Mouse (Mus musculus): ENCODE data around the gene Colgalt1.

Colgalt1 gene

DNA sequence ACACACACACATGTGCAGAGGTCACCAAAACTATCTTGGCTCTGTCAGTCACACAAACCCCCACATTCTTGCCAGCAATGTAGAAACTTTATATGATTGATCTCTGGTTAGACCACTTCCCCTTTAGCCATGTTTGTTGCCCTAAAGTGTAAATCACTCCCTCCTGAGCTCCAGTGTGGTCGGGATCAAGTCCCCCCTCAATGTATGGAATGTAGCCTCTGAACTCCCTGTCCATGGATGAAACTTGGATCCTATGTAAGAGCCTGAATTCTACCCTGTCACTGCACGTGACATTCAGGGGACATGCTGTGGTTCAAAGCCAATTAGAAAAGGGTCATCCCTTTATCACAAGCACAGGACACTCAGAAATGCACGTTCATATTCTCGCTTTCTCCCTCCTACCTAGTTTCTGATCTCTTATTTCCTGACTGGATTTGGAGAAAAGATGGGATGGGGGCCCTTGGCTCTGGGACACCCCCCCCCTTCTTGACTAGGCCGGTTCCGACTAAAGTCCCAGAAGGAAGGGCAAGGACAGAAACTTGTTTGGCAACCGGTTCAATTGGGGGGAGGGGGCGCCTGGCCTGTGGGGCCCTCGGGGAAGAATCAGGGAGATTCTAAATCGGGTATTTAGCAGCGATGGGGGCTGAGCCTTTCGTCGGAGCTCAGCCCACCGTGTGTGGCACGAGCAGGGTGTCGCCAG lies 17.7 kb downstream of the Colgalt1 start:
- DNase-seq (ENCODE audit: low spot score in 2 of 2), result no peak

DNA sequence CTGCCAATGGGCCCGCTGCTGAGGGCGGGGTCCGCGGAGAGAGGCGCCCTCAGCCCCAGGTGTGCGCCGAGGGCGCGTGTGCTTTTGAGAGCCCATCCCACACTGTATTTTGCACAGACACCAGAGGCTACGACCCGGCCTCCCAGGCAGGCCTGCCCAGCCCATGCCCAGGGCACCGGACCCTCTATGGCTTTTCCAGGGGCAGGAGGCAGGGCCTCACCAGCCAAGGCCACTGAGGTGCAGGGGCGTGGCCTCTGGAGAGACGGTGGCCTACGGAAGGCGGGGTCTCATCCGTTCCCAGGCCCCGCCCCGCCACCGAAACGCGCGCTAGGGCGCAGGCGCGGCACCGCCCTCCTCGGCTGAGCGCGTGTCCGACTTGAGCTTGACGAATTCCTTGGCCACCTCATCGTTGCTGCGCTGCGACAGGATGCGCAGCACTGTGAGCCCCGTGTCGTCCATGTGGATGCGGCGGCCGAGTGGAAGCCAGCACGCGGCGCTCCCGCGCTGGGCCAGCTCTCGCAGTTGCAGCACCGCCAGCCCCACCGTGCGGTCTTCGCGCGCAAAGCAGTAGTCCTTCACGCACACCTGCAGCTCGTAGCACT lies 18.4 kb downstream of the Colgalt1 start:
- peak; percentile 84 to 92 for DNase-seq (ENCODE audit: low spot score in 2 of 2)

DNA sequence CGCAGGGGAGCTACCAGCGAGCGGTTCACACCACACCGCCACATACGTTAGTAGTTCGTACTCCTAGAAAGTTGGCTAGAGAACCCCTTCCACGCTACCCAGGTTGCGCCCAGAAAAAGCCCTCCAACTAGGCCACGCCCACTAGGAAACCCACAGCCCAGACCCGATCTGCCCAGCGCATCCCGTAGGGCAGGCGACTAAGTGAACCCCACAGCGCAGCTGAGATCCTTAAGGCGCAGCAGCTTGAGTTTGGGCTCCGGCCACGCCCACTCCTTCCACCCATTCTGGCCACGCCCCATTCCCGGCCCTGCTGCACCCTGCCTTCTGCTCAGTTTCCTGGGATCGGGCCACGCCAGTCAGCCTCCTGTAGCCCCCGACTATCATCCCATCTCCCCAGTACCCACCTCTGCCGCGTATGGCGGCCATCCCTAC lies 19.0 kb downstream of the Colgalt1 start:
- no peak for DNase-seq (ENCODE audit: low spot score in 2 of 2)

DNA sequence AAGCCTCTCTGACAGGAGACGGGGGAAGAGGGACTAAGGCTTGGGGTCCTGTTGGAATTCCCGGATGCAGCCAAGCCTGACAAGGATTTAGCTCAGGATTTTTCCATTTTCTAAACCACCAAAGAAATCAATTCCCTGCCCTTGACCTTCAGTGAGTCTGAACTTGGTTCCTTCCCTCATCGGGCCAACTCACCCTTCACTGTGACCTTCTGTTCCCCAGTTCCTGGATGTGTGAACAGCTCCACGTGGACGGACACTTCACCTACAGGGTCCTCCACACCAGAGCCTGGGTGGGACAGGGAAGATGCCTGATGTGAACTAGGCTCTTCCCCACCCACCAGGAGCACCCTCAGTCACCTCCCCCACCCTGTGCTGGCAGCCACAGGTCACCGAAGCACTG lies 20.0 kb downstream of the Colgalt1 start:
- no peak for DNase-seq (ENCODE audit: low spot score in 2 of 2)

DNA sequence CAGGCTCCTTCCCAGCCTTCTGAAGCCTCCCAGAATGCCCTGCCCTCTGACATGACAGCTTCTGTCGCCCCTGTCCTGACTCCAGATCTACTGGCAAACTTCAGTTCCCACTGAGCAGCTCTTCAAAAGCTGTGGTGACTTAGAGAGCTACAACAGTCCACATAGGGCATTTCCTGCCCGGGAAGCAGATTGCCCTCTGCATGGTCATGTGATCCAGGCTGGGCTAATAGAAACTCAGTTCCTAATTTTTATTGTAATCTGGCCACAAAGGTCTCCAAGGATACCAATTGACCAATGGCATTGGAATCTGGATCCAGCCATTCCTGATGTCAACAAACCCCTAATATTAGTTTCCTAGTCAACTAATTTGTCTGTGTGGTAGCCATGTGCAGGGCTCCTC lies 21.1 kb downstream of the Colgalt1 start:
- DNase-seq (ENCODE audit: low spot score in 2 of 2), result no peak

DNA sequence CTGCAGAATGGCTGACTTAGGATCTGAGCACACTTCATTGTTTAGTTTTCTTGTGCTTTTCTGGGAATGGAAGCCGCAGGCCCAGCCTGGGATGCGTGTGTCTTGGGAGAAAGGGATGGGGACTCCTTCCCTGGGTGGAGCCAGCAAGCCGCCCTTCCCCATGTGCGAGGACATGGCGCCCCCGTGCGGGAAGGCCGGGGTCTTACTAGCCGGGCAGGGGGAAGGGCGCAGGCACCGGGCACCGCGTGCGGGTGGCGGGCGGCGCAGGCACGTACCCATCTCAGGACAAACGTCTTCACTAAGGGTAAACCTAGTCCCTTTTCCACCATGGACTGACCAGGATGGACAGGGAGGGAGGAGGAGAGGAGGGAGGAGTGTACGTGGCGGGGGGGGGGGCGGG lies 22.4 kb downstream of the Colgalt1 start:
- DNase-seq (ENCODE audit: low spot score in 2 of 2), result no peak

DNA sequence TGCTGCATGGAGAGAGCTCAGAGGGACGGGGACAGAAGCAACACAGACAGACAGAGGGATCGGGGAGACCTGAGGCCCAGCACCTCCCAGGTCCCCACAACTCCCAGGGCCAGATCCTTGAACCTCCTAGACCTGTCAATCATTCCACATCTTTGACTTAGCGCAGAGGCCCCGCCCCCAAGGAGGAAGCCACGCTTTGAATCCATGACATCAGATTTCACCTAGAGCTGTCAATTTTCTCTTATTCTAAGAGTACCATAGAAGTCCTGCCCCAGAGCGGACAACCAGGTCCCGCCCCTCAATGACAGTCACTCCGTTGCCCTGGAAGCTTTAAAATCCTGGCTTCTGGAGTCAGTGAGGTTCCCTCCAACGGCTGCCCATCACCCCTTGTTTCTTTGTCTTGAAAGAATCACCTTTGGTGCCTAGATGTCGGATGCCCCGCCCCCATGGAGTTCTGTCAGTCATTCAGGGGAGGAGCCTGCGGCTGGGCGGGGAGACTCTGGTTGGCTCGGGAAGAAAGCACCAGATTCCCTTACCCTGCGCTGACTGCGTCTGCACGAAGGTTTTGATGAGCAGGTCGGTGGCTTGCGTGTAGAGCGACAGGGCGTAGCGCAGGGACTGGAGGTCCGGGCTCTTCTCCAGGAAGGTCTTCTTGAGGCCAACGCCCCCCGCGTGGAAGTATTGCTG lies 23.3 kb downstream of the Colgalt1 start:
- DNase-seq (ENCODE audit: low spot score in 2 of 2), result no peak

DNA sequence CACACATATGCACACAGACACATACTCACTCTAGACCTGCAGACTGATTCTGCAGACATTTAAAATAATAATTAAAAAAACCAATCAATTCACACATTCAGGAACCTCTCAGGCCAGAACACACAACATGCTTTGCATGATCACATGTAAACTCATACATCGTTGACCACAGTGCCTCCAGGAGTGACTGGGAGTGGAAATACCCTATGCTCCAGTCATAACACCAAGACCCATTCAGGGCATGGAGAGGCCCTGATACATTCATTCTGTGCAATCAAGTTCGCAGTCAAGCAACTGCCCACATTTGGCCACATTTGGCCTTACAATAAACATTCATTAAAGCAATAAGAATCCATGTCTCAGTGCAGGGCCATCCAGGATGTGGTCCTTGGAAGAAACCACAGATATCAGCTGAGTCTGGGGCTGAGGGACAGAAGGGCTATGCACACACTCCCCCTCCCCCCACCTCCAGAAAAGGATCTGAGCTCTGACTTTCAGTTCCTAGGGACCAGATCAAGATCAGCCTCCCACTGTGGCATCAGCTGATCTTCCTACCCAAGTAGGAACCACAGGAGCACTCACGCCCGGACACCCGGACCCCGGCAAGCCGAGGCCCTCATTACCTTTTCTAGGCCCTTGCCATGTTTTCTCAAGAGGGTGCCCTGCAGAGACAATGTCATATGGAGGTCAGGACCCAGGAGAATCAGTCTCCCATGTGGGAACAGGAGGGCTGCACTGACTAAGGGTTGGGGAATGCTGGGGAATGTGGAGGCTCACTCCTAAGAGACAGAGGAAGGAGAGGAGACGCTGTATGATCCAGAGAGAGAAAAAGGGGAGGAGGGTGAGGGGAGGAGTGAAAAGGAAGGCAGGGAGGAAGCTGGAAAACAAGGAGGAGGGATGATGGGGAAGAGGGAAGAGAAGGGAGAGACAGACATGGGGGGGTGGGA lies 26.6 kb downstream of the Colgalt1 start:
- DNase-seq (ENCODE audit: low spot score in 2 of 2), result no peak

DNA sequence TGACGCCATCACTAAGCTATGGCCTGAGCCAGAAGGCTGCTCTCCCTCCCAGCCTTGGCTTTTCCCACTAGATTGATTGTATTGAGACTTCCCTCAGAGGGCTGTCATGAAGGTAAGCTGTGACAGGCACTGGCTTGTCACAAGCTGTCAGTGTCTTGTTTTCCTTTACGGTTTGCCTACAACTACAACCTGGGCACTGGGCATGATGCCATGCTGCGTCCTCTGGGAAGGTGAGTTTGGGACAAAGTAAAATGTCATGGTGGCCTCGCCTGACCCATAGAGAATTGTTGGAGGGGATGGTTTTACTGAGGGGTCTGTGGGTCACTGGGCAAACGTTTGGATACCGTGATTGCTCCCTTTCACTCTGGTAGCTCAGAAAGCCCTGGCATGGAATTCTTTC lies 27.5 kb downstream of the Colgalt1 start:
- no peak for DNase-seq (ENCODE audit: low spot score in 2 of 2)

DNA sequence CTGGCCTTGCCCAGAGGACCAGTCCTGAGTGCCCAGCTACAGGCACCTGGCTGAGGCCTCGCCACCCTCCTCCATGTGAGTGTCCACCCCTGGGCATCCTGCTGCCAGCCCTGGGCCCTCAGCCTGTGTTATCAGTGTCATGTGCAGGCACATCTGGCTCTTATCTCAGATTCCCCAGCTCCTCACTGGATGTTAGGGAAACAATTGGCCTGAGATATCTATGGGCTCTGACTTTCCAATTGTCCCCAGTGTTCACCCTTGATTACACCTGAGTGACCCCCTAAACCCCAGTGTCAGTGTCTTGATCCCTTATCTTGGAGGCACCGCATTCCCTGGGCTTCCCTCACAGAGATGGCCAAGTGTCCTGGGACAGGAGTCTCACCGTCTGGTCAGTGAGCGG lies 28.5 kb downstream of the Colgalt1 start:
- DNase-seq (ENCODE audit: low spot score in 2 of 2), result no peak

DNA sequence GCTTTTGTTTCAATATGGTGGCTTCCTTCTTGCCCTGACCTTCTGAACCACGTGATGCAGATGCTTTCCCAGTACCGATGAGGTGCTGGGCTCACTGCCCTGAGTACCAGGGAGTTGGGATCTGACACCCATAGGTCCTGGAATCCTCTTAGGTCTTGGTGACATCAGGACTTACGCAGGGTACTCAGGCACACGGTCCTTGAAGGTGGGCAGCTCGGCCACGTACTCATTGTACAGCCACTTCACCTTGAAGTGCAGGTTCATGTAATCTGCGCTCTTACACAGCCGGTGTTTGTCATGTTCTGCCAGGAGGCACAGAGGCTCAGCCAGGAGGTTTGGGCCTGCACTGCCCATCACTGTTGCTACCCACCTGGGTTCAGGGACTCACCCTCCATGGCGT lies 34.7 kb downstream of the Colgalt1 start:
- DNase-seq (ENCODE audit: low spot score in 2 of 2), result no peak

DNA sequence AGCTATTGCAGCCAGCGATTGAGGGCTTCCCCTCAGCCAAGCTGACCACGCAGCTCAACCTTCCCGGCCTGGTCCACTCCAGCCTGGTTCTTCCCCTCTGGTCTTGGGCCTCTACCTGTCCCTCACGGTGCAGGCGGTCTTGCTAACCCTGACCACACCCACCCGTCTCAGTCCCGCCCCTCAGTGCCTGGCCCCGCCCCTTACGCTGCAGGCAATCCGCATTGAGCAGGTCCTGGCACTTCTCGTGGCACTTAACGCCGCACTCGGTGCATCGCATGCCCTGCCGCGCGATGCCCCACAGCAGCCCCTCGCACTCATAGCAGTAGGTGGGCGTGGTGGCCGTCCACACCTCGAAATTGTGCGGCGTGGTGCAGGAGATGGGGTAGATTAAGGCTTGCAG lies 43.8 kb downstream of the Colgalt1 start:
- no peak for DNase-seq (ENCODE audit: low spot score in 2 of 2)

DNA sequence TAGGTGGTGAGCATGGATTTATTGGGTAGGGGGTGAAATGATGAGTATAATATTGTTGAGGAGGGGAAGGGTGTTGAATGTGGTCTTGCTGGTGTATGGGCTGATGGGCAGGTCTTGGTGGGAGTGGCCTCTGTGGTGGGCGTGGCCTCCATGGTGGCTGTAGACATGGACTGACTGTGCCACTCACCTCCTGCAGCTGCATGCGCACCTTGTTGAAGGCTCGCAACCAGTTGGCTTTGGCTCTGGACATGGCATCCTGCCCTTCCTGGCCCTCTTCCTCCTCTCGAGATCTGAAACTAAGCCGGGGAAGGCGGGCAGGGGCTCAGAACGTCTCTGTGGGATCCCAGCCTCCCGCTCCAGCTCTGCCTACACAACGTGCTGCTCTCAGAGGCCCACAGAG lies 47.0 kb downstream of the Colgalt1 start:
- DNase-seq (ENCODE audit: low spot score in 2 of 2), result no peak

DNA sequence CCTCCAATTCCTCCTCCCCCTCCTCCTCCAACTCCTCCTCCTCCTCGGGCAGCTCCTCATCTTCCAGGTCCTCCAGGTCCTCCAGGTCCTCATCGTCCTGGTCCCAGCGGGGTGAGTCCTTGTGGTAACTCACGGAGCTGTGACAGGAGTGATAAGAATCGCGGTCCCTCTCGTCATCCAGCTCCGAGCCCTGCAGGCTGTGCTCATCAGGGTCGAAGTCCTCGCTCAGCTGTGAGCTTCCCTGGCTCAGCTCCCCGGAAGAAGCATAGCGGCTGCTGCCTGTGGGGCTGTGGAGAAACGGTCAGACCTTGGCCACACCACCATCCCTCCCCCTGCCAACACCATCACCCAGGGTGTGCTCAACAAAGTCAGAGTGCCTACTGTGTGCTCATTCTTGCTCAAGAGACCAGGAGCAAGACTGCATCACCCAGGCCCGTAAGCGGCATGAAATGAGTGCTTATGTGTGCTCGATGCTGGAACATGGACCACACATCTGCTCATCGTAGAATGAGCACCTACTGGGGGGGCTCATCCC lies 47.8 kb downstream of the Colgalt1 start:
- DNase-seq (ENCODE audit: low spot score in 2 of 2), result no peak

DNA sequence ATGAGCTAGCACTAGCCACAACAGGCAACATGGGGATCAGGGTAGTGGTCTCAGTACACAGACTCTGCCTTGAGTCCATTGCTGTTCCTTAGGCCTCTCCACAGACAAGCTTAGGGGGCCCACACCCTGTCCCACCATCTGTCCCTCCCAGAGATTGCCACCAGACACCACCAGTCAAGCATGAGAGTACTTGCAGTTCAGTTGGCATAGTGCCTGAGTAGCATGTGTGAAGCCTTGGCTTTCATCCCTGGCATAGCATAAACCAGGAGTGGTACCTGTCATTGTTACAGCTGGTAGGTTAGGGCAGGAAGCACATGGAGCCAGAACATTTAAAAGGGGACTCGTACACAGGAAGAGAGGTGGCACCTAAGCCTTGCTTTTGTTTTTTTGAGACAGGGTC lies 49.0 kb downstream of the Colgalt1 start:
- DNase-seq (ENCODE audit: low spot score in 2 of 2), result no peak

DNA sequence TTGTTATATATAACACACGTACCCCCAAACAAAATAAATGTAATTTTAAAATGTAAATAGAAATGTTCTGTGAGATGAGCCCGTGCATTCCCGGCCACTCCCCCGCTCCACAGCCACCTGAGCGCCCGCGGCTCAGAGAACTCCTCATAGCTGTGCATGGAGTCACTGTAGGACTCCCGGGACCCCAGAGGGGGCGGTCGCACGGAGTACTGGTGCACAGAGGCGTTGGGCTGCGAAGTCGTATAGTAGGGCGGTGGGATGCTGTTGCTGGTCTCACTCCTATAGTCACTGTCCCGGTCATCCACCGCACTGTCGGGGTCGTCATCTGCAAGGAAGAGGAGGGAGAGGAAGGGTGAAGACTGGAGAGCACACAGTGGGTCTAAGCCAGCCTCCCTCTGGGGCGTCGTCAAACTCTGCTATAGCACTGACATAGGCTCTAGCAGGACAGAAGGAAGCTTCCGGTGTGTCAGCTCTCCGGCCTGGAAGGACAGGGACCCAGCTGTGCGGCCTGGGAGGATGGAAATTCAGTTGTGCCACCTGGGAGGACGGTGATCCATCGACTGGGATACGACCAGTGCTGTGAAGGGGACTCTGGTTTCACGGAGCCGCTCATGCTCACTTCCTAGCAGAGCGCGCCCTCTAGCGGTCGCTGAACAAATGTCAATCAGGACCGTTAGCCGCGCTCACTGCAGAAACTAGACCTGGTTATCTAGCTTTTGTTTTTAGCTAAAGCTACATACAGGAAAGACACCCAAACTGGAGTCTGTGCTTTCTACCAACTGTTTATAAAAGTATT lies 49.7 kb downstream of the Colgalt1 start:
- peak in 1 of 2 experiments; percentile 87 for DNase-seq (ENCODE audit: low spot score in 2 of 2)

DNA sequence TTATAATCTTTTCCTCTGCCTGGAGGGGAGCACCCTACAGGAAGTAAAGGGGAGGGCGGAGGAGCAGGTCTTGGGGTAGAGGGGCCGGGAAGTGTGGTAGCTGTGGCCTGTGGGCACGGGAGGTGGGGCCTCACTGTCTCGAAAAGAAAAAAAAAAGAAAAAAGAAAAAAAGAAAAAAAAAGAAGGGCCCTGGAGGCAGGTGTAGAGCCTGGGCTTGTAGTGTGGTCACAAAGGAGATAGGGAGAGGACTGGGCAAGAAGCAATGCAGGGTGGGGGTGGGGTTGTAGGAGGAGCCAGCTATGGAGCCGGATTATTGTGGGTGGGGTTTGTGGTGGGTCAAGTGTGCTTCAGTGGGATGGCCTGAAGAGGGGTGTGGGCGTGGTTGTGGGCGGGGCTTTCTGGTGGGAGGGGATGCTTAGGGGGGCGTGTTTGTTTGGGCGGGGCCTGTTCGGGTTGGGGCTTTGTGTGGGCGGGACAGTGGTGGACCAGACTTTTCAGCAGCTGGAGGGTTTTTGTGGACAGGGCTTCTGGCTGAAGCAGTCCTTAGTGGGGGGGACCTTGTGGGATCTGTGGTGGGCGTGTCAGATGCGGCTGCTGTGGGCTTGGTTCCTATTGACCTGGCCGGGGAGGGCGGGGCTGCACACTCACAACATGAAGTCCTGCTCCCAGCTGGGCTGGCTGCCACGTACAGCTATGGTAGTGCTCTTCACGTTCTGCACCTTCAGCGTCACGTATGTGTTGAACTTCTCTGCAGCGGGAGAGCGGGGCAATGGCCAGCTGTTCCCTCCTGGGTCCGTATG lies 54.7 kb downstream of the Colgalt1 start:
- no peak for DNase-seq (ENCODE audit: low spot score in 2 of 2)

DNA sequence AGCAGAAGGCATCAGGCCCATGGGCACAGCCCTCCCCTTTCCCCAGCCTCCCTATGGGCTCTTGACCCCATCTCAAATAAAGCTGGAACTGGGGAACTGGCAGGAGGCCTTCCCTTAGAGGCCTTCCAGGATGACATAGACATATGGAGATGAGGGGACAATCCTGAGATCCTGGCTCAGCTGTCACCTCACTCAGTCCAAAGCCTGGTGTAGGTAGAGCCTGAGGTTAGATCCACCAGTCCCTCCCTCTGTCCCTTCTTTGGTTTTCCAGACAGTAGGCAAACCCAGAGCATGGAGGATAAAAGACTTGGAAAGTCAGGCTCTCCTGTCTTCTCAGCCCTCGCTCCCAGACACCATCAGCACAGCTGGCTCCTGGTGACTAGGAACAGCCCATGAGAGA lies 56.1 kb downstream of the Colgalt1 start:
- no peak for DNase-seq (ENCODE audit: low spot score in 2 of 2)

DNA sequence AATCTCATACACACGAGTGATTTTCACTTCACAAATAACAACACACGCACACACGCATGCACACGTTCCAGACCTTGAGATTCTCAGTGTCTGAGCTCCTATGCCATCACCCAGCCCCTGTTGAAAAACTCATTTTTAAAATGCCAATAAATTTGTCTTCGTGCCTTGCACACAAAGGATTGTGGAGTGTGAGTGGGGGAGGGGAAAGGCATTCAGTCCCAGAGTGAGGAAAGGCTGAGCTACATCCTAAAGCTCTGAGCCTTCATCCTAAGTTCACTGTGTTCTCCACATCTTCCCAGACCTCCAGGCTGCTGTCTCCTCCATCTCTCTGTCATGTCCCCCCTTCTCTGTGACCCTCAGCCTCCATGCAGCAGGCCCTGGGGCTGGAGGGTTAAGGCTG lies 56.5 kb downstream of the Colgalt1 start:
- no peak for DNase-seq (ENCODE audit: low spot score in 2 of 2)

All from left cerebral cortex, adult 9 months (tissue).